Mouse (Mus musculus) mouse trophoblast stem cell (cell line): ENCODE data around the gene Prc1.
"Not testable (repeated sequence)": the region's sequence is repeated elsewhere in the genome, so short reads cannot be mapped to it uniquely, and the experiment has no call there.

ENCODE experiments used
- in situ Hi-C, 2 experiments: fragments of 300-500 bp; cut with MseI, MboI; formaldehyde crosslinking; loops; 2 replicates in 1 of 2; 3 replicates in 1 of 2; pipeline ENCODE4 v1.15.1; 2025

The Prc1 gene

DNA sequence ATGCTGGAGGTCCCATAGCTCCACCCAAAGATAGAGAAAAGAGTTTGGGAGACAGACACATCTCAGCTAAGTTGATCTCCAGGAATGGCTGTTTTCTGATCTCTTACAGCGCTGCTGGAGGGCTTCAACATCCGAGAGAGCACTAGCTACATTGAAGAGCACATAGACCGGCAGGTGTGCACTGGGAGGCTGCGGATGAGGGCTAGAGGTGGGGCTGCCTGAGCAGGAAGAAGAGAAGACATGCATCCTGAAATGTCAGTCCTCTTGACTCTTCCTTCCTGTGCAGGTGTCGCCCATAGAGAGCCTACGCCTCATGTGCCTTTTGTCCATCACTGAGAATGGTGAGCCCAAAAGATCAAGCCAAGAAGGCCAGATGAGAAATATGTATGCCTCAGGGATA lies 8.5 kb upstream of the Prc1 start:
- in situ Hi-C loops, result no loop called here

DNA sequence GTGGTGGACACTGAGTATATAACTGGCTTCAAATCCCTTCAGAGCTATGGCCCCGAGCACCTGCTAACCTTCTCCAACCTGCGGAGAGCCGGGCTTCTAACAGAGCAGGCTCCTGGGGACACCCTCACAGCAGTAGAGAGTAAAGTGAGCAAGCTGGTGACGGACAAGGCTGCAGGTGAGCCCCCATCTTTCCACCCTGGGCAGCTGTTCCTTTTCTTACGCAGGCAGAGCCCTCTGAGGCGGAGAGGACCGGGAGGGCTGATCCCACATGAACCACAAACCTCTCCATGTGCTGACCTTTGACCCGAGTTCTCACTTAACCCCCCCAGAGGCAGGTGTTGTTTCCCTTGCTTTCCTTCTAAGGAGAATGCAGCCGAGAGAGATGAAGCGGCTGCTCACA lies 6.5 kb upstream of the Prc1 start:
- in situ Hi-C loops, result no loop called here

DNA sequence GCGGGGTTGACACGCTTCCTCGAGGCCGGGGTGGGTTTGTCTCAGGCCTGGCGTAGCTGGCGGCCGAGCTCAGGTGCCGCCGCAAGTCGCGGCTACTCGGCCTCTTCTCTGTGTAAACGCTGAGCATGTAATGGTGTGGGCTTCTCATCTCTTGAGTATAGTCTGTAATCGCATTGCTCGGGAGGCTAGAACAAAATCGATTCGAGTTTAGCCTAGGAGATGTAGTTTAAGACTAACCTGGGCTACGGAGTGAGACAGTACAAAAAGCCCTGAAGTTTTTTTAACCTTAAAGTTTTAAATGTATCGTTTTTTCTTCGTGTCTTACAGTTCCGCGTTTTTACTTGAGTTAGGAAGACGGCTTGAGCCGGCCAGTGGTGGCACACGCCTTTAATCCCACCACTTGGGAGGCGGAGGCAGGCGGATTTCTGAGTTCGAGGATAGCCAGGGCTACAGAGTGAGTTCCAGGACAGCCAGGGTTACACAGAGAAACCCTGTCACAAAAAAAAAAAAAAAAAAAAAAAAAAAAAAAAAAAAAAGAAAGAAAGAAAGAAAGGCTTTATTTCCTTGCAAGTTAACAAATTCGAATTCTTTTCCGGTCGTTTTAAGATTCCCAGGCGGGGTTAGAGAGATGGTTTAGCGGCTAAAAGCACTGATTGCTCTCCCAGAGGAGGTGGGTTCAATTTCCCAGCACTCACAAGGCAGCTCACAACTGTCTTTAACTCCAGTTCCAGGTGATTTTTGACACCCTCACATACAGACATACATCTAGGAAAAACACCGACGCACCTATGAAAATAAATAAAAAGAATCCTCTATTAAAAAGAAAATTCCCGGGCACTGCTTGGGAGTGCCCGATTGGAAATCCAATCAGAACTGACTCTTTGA lies 756 bp downstream of the Prc1 start:
- in situ Hi-C loops, result no loop called here

DNA sequence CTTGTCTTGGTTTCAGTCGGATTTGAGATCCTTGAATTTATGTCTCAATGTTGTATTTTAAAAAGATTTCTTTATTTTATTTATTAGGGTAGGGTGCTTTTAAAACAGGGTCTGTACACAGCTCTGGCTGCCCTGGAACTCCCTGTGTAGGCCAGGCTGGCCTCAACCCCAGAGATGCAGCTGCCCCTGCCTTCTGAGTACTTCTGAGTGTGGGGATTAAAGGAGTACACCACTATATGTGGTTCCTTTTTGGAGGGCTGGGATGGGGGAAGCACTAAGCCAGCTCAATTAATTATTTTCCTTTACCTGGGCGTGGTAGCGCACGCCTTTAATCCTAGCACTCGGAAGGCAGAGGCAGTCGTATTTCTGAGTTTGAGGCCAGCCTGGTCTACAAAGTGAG lies 2.2 kb downstream of the Prc1 start:
- in situ Hi-C loops, result no loop called here

DNA sequence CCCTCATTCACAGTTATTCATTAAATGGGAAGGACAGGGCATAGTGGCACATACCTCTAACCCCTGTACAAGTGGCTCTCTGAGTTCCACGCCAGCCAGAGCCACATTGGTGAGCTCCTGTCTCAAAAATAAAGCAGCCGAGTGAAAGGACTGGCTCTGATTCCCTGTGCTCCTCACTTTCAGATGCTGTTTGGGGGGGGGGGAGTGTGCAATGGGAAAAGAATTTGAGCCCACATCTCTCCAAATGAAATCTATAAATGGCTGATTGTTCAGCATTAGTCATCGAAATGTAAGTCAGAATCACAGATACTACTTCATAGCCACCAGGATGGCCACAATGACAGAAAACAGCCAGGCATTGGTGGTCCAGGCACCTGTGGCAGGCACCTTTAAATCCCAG lies 2.8 kb downstream of the Prc1 start:
- in situ Hi-C loops, result no loop called here

DNA sequence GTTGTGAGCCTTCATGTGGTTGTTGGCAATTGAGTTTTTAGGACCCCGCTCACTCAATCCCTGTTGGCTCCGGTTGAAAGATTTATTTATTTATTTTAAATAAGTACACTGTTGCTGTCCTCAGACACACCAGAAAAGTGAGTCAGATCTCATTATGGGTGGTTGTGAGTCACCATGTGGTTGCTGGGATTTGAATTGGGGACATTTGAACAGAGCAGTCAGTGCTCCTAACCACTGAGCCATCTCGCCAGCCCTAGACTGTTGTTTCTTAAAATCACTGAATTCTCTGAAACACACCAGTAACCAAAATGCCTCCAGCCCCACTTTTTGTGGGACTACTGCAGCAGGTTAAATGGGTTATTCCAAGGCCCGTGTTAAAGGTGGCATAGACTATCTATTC lies 4.5 kb downstream of the Prc1 start:
- in situ Hi-C loops, result no loop called here

DNA sequence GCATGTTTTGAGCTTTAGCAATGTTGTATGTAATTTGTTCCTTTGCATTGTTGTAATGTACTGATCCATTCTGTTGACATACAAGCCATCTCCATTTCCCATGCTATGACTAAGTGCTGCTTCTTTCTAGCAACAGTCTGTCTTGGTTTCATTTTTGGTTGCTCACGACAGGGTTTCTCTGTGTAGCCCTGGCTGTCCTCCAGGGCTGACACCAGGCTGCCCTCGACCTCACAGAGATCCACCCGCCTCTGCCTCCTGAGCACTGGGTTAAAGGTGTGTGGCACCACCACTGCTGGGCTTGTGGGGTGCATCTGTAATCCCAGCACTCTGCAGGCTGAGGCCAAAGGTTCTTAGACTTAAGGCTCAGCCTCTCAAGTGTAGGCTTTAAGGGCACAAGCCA lies 5.3 kb downstream of the Prc1 start:
- in situ Hi-C loops, result no loop called here

DNA sequence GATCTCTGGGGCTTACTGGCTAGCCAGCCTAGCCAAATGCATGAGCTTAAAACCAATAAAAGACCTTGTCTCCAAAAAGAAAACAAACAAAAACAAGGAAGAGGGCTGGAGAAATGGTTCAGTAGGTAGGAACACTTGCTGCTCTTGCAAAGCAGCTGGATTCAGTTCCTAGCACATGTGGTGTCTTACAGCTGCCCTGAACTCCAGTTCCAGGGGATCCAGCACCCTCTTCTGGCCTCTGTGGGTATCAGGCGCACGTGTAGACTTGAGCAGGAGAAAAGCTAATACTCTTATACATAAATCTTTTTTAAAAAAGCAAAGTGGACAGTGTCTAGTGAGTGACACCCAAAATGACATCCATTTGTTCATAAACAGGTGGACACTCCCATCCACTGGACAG lies 7.3 kb downstream of the Prc1 start:
- in situ Hi-C loops, result no loop called here

DNA sequence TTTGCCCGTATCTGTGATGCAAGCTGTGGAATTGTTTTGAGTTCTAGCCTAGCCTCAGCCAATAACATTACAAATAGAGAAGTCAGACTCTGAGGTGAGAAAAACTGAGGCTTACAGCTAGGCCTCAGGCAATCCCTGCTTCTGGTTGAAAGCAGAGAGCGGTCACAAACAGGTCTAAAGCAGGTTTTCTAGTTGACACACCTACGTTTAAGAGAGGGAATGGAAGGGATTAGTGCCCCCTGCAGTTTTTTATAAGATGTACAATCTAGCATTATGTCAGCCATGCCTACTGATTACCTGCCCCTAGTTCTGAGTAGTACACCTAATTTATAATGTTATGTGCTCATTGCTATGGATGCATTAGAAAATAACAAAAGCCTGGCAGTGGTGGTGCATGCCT lies 13.5 kb downstream of the Prc1 start:
- in situ Hi-C loops, result no loop called here

DNA sequence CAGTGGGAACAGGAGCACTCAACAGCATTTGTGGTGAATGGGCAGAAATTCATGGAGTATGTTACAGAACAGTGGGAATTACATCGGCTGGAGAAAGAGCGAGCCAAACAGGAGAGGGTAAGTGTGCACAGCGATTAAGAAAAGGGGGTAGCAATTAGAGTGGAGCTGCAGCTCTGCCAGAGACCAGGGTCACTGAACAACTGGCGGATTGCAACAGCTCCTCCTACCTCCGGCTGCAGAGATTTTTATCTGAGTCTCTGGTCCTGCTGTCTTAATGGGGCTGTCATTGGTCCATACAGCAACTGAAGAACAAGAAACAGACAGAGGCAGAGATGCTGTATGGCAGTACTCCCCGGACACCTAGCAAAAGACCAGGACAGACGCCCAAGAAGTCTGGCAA lies 16.5 kb downstream of the Prc1 start:
- in situ Hi-C loops, result no loop called here

DNA sequence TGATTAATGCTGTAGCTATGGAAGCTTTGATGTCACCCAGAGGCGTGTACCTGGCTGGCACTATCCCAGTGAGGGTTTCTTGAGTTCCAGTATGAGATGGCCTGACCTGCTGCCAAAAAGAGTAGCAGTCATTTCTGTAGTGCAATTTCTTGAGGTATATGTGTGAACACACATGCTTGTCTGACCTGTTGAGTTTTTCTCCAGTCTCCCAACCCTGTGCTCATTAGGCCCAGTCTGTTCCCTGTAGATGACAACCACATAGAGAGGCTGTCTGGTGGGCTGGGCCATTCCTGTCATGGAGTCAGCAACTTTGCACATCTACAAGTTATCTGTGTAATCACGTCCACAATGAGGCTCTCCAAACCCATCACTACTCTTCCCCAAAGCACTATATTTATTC lies 21.5 kb downstream of the Prc1 start:
- in situ Hi-C loops, result no loop called here

DNA sequence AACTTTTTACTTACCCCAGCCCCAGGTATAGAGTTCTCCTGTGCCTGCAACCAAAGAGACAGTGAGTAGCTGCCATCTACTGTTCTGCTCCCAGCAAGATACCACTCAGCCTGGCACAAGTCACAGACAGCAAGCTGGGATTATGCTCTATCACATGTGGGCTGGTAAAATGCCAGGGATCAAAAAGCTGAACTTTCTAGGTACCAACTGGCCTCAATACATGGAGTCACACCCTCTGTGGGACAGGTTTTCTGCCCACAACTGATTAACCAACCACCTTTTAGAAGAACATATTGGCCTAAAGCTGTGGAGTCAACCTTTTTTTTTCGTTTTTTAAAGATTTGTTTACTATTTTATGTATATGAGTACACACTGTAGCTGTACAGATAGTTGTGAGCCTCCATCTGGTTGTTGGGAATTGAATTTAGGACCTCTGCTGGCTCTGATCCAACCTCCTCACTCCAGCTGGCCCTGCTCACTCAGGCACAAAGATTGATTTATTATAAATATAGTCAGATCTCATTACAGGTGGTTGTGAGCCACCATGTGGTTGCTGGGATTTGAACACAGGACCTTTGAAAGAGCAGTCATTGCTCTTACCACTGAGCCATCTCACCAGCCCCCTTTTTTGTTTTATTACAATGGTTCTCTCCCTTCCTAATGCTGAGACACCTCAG lies 23.3 kb downstream of the Prc1 start:
- in situ Hi-C loops, result no loop called here

DNA sequence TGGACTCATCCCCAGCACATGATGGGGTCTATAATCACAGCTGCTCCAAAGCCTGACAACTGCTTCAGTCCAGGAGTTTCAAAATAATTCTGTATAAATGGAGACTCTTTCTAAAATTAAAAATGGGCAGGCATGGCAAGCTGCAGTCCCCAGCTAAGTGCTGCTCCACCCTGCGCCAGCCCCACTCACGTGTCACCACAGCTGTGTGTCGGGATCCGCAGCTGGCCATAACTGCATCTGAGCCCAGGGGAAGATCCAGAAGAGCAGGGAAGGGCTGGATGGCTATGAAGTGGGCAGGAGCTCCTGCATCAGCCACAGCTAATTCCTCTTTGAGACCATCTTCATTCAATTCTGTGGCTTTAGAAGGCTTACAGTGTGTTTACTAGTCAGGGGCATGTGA lies 24.4 kb downstream of the Prc1 start:
- in situ Hi-C loops, result no loop called here

DNA sequence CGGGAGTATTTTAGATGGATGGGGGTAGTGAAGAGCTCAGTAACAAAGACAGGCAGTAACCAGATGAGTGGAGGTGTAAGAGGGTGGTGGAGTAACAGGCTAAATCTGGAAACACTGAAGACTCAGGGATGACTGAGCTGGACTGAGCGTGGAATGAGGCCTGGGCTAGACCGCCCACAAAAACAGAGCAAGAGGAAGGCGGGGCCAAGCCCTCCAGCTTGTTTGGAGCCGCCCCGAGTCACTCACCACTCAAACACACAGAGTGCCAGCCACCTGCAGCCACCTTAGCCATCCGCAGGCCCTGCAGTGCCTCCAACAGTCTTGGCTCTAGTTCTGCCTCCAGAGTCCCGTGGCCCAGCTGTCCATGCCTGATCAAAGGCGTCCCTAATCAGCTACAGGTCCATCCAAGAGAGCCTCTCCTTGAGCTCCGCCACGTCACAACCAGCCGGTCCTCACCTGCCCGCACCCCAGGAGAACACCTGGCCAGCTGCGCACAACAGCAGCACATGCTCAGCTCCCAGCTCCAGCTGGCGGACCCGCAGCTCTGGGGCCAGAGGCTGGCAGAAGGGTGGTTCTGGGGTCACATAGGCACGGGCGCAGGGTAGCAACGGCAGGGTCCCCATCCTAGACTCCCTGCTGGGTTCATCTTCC lies 25.7 kb downstream of the Prc1 start:
- in situ Hi-C loops, result no loop called here

DNA sequence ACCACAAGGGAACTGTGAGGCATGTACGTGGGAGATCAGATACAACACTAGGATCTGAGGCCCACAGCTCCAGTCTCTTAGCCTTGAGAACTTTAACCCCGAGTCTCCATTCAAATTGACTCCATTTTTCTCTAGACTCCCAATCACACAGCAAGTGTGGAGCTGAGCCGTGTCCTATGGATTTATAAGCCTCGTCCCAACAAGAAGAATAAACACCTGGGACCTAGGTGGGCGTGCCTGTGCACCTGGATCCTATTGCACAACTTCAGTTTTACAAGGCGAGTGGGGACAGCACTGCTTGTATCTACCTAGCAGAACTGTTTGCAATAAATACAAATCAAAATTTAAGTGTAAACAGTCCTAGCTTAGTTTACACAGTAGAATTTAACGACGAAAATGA lies 29.1 kb downstream of the Prc1 start:
- in situ Hi-C loops, result no loop called here

DNA sequence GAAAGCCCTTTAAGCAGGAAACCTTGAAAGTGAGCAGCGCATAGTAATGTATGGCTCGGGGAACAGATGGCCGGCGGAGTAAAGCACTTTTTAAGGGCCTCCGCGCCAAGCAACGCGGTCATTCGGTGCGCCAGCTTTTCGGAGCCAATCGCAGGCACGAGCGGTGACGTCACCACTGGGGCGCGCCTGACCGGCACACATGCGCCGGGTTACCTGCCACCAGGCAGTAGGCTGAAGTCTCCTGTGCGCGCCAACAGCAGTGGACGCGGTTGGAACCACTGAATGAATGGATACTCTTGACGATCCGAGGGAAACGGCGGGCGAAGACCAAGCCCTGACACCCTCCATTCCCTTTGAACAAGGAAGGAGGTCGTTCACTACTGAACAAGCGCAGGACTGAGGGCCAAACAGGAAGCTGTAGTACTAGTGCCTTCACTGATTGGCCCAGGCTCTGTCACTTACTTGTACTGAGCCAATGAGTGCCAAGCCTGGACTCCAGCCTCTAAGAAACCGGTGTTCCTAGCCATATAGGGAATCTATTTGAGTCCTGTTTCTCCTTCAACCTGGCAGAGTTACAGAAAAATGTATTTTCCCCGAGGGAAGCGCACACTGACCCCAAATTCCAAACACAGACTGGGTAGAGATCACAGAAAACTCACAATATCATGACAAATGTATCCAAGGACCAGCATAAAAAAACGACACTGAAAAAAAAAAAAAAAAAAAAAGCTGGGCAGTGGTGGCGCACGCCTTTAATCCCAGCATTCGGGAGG lies 30.0 kb downstream of the Prc1 start, which contains the start of gene Rccd1:
TSS of gene Rccd1 (minus strand) at position 412 of the 773 bp plus-strand sequence.
- in situ Hi-C loops, result no loop called here

DNA sequence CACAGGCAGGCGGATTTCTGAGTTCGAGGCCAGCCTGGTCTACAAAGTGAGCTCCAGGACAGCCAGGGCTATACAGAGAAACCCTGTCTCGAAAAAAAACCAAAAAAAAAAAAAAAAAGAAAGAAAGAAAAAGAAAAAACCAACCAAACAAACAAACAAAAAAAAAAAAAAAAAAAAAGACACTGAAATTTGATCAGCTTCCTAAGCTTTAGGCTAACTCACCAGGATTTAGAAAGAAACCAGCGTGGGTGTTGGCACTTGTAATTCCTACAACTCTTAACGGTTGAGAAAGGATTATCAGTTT lies 30.5 kb downstream of the Prc1 start:
- in situ Hi-C loops, result not testable (repeated sequence)

DNA sequence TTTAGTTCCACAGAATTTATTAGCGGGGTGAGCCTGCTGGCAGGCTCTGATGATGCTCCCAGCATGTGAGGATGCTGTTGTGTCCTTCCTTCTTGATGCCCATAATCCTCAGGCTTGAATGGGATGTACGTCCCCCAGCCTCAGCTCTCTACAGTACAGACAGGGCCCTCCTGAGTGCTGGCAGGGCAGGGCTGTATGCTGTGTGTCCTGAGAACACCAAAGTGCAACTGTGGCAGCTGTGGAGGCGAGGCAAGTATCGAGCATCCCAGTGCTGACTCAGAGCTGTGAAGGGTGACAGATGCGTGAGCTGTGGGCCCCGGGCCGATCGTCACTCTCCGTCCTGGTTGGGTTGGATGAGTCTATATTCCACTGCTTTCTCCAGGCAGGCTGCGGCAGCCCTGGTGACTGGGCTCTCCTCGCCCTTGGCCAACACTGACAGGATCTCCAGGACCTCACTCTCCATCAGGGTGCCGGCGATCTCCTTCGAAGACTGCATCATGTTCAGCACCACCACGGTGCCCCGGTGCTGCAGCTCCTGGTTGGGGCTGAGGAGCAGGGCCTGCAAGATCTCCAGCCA lies 31.1 kb downstream of the Prc1 start:
- in situ Hi-C loops, result no loop called here

DNA sequence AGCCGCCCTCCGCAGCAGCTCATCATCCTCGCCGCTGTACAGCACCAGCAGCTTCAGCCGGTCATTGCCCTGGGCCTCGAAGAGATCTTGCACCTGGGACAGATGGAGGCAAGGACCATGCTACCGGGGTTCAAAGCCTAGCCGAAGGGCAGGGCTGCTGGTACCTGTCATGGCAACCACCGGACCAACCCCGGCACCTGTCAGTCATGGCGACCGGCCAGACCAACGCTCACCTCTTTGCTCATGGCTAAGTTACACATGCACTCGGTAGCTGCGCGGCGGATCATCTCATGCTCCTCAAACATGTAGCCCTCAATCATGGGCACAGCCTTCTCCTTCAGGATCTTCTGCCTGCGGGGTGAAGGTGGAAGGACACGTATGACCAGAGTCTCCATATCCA lies 31.8 kb downstream of the Prc1 start:
- in situ Hi-C loops, result no loop called here

DNA sequence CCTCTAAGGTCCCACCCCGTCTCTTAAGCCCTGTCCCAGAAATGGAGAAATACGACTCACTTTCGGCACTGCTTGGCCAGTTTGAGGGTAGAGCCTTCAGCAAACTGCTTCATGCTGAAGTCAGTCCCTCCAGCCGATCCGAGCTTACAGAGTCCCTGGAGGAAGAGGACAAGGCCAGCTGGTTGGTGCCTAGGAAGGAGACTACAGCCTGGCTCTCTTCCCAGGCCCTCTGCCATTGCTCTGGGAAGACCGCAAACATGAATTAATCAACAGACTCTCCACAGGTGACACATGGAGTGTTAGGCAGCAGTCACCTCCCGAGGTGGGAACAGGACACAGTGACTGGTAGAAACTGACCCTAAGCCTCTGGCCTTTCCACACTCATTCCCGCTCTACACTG lies 36.0 kb downstream of the Prc1 start:
- in situ Hi-C loops, result no loop called here

DNA sequence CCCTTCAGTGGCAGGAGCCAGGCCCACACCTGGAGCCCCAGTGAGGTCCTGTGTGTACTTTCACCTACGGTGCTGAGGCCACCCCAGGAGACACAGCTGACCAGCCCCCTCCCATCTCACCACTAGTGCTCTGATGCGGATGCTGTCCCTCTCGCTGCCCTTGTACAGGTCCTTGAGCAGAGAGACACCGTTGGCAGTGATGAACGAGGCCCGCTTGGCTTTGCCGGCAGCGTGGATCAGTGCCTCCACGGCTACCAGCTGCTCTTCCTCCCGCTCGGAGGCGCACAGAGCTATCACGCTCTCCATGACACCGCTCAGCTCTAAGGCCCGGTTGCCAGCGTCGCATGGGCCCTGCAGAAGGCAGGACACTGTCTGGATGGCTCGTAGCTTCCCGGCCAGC lies 37.2 kb downstream of the Prc1 start:
- in situ Hi-C loops, result no loop called here

DNA sequence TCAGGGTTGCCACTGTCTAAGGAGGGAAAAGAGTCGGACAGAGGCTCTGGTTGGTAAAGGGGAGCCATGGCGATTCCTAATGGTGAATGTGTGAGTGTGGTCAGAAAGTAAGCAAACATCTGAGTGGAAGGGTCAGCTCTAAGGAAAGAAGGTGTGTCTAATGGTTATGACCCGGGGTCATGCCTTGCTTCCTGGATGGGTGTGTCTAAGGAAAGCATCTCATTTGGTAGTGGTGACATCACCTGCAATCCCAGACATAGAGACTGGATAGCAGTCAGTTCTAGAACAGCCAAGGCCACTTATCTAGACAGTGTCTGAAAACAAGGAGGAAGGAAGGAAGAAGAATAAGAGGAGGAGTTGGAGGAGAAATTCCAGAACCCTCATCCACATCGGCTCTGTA lies 40.6 kb downstream of the Prc1 start:
- in situ Hi-C loops, result no loop called here
